Comparison of ENCODE assay signal across 11 mouse cellular contexts in genomic region chr7:65373336-65373735, GRCm38 (mm10).
A peak's percentile ranks its signal among the peaks of the same experiment; 100 is the strongest.
DNase-seq lines count a peak whose midpoint lies in the region; ATAC-seq and TF ChIP-seq lines count a peak whose summit lies in the region.
"Had no signal": no experiment of that assay in that cellular context is flagged by ENCODE, and none has a peak within 500 bp of the region (broad histone marks: within the 10 kb centered on the region; RNA-seq: fewer than 3 reads in every experiment).

No protein-coding gene starts in this region.

- no peak for TF ChIP-seq EP300 in liver, postnatal 0 days (IDR thresholded peaks at IDR 0.05; ENCODE audit: low read depth)

- no peak for TF ChIP-seq CTCF in liver, postnatal 0 days (IDR thresholded peaks at IDR 0.05; ENCODE audit: low read depth)

- no peak overlapping the region for H3K4me3 ChIP-seq in liver, postnatal 0 days (ENCODE audit: low read depth, low read length)
- no peak overlapping the region for H3K4me3 ChIP-seq in liver, embryonic 12.5 days
- no peak overlapping the region for H3K4me3 ChIP-seq in lung, embryonic 15.5 days
- H3K4me3 ChIP-seq in midbrain, embryonic 10.5 days, result no peak overlapping the region

- 0 out of 2 replicates have a peak, but pooled peaks cover 7% of the 10 kb centered on the region for H3K4me1 ChIP-seq in liver, postnatal 0 days (ENCODE audit: insufficient read depth)
- H3K4me1 ChIP-seq in liver, embryonic 12.5 days, result peaks cover 24% of the 10 kb centered on the region
- peaks cover 25% of the 10 kb centered on the region for H3K4me1 ChIP-seq in lung, embryonic 15.5 days
- H3K4me1 ChIP-seq in midbrain, embryonic 10.5 days, result peaks cover 35% of the 10 kb centered on the region

- no peak overlapping the region for H3K27ac ChIP-seq in liver, postnatal 0 days (ENCODE audit: low read depth)
- no peak overlapping the region for H3K27ac ChIP-seq in liver, embryonic 12.5 days
- peak overlapping the region; percentile 41; the same call in 1 of the 2 replicates for H3K27ac ChIP-seq in lung, embryonic 15.5 days
- no peak overlapping the region for H3K27ac ChIP-seq in midbrain, embryonic 10.5 days (replicated peaks)

- H3K9ac ChIP-seq in liver, postnatal 0 days (replicated peaks), result no peak overlapping the region
- H3K9ac ChIP-seq in liver, embryonic 12.5 days, result no peak overlapping the region
- no peak overlapping the region for H3K9ac ChIP-seq in lung, embryonic 15.5 days

- 0 out of 2 replicates have a peak overlapping the region, but pooled peaks have one; percentile 22 for H3K4me2 ChIP-seq in liver, postnatal 0 days (ENCODE audit: low read depth, low read length)
- no peak overlapping the region for H3K4me2 ChIP-seq in liver, embryonic 12.5 days
- no peak overlapping the region for H3K4me2 ChIP-seq in lung, embryonic 15.5 days

- DNase-seq in CD4-positive, CD25-positive, alpha-beta regulatory T cell, adult 2 months (ENCODE audit: low read depth, low spot score), result peak; percentile 43
- peak; percentile 47 for DNase-seq in liver, postnatal 0 days
- DNase-seq in thymus, postnatal 10 days (ENCODE audit: low spot score in 2 of 2), result peak; percentile 36 to 48
- DNase-seq in cerebellum, postnatal 25 days, result no peak
- DNase-seq in midbrain, embryonic 10.5 days (ENCODE audit: low spot score), result no peak
- DNase-seq: cerebellum, adult 11 months; gastrocnemius, postnatal 14 days; right cerebral cortex, postnatal 14 days had no signal

- no peaks in the 10 kb centered on the region for H3K9me3 ChIP-seq in liver, postnatal 0 days (ENCODE audit: low read length)
- no peaks in the 10 kb centered on the region for H3K9me3 ChIP-seq in liver, embryonic 12.5 days (replicated peaks)
- no peaks in the 10 kb centered on the region for H3K9me3 ChIP-seq in lung, embryonic 15.5 days
- no peaks in the 10 kb centered on the region for H3K9me3 ChIP-seq in midbrain, embryonic 10.5 days (replicated peaks)

- 30% methylated on average over 8 of the region's 8 CpGs for WGBS in liver, postnatal 0 days (ENCODE audit: insufficient replicate concordance)
- WGBS in liver, embryonic 12.5 days (ENCODE audit: insufficient replicate concordance), result 18% methylated on average over 8 of the region's 8 CpGs
- 82% methylated on average over 8 of the region's 8 CpGs for WGBS in lung, embryonic 15.5 days
- WGBS in midbrain, embryonic 10.5 days, result 89% methylated on average over 8 of the region's 8 CpGs

- H3K27me3 ChIP-seq in liver, postnatal 0 days (ENCODE audit: insufficient read depth, low read length), result peaks cover 28% of the 10 kb centered on the region
- H3K27me3 ChIP-seq in liver, embryonic 12.5 days (replicated peaks), result peaks cover 84% of the 10 kb centered on the region
- H3K27me3 ChIP-seq in lung, embryonic 15.5 days, result no peaks in the 10 kb centered on the region
- no peaks in the 10 kb centered on the region for H3K27me3 ChIP-seq in midbrain, embryonic 10.5 days (ENCODE audit: low read depth, poor library complexity, severe bottlenecking)

- no peak for ATAC-seq in CD4-positive, CD25-positive, alpha-beta regulatory T cell, adult 4 months
- no peak for ATAC-seq in liver, postnatal 0 days
- ATAC-seq in liver, embryonic 12.5 days, result no peak
- no peak for ATAC-seq in lung, embryonic 15.5 days (ENCODE audit: borderline replicate concordance, extremely low read depth, low FRiP score, low TSS enrichment)

- H3K36me3 ChIP-seq in liver, postnatal 0 days (replicated peaks; ENCODE audit: insufficient read depth, low read length), result no peaks in the 10 kb centered on the region
- no peaks in the 10 kb centered on the region for H3K36me3 ChIP-seq in liver, embryonic 12.5 days
- H3K36me3 ChIP-seq in lung, embryonic 15.5 days, result no peaks in the 10 kb centered on the region
- no peaks in the 10 kb centered on the region for H3K36me3 ChIP-seq in midbrain, embryonic 10.5 days

Comparison
In these comparisons a context has a peak if more than half of its experiments do, and no peak if none do; other contexts are left out.
1. DNase-seq: peak in CD4-positive, CD25-positive, alpha-beta regulatory T cell, adult 2 months (single experiment), liver, postnatal 0 days (single experiment) and thymus, postnatal 10 days (2 of 2); none in cerebellum, postnatal 25 days (0 of 2) and midbrain, embryonic 10.5 days (single experiment).